Mouse (Mus musculus): ENCODE measurements at regions not wholly inside any gene's neighbourhood (a gene's known extent, or its start where the extent isn't known, plus 50 kb on each side); places are given as distances from the start of the nearest gene placed in this dataset.

DNA sequence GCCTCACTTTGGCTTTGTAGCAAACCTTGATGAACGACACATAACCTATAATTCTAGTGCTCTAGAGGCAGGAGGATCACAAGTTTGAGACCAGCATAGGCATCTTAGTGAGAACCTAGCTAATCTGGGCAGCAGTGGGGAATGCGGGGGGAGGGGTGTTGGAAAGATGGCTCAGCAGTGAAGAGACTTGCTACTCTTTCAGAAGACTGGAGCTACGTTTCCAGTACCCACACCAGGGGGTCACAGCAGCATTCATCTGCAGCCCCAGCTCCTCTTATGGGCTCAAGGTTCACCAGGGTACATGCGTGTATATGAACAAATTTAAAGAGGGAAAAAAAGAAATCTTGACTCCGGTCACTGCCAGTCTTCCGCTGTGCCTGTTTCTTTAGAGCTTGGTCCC lies 55.5 kb upstream of the Nkx1-1 start:
- TF ChIP-seq CTCF (IDR thresholded peaks at IDR 0.05; ENCODE audit: borderline replicate concordance, control insufficient read depth, extremely low read depth, insufficient read depth, low read length, poor library complexity) = no peak
- TF ChIP-seq POLR2A (IDR thresholded peaks at IDR 0.05; ENCODE audit: control insufficient read depth, extremely low read depth, insufficient read depth, low read length, poor library complexity) = no peak

Data from thymus, adult 2 months (tissue).